Mouse (Mus musculus) heart, postnatal 0 days (tissue): Measurements from ENCODE around the gene Synrg.
A peak's percentile ranks its signal among the peaks of the same experiment; 100 is the strongest.

ENCODE experiments used
- CTCF ChIP-seq: IDR thresholded peaks from 2 replicates; pipeline ENCODE4 v1.5.1; 2016; ENCODE audit warnings: antibody characterized with exemption, control low read depth, low read depth
- EP300 ChIP-seq: IDR thresholded peaks from 2 replicates; pipeline ENCODE4 v1.6.1; 2016; ENCODE audit warnings: antibody characterized with exemption, low read depth

DNA sequence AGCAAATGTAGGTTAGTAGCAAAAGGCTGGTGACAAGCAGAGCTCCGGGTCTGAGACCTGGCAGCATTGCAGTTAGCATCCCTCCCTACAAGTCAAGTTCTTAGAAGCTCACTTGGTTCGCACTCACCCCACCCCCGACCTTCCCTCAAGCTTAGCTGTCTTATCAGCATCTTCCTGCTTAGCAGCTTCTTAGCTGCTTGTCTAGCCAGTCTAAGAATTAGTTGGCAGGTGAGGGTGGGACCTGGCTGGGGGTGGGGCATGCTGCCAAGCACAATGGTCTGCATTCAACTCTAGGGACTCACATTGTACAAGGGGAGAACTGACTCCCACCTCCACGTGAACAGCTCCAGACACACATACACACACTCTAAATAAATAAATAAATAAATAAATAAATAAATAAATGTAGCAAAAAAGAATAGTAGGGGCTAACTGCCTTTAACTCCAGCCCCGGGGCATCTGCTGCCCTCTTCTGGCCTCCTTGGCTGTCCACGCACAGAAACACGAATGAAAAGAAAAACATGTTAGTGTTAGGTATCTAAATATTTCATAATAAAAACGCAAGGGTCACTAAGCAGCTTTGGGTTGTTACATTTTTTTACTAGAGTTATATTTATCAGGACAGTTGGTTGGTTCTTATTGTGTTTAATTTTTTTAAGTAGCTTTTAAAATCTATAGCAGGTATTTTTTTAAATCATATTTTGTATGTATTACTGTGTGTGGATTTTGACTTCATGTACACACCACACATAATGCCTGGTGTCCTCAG lies 3.4 kb downstream of the Synrg start:
- TF ChIP-seq CTCF (peak; percentile 13; the same call in 1 of the 2 replicates), EP300 (no peak)
